Mouse (Mus musculus) liver, embryonic 16.5 days (tissue): ENCODE measurements around the gene Gm2022. TPM values are rescaled to one million over a fixed set of nuclear protein-coding genes. Genes with fewer than 3 reads are reported as not detected.

Experiments used
- polyA plus RNA-seq: library from polyadenylated mRNA; unstranded; fragments of >200 nt; fragmentation: Nextera tagmentation; extraction: Ambion mirVana; gene quantifications from 2 replicates; pipeline ENCODE4 v1.2.1, GENCODE M21; 2015

Gm2022 gene
- polyA plus RNA-seq, 1 experiment from 2014 or later = not detected

Other genes with a start within 250 kb of the Gm2022 start
- not detected in 2 replicates for gene Gm21319, start 119.6 kb upstream of the Gm2022 start, polyA plus RNA-seq
- gene Gm21936, start 99.9 kb upstream of the Gm2022 start, polyA plus RNA-seq = not detected in 2 replicates
- gene BB287469, start 78.8 kb upstream of the Gm2022 start, polyA plus RNA-seq = 0.26 TPM in 1 of 2 replicates, not detected in the other
- not detected in 2 replicates for gene Gm2001, start 53.0 kb upstream of the Gm2022 start, polyA plus RNA-seq
- not detected in 2 replicates for gene Gm2016, start 21.3 kb upstream of the Gm2022 start, polyA plus RNA-seq
- not detected in 2 replicates for gene Gm2035, start 24.5 kb downstream of the Gm2022 start, polyA plus RNA-seq
- not detected in 2 replicates for gene Gm2042, start 58.7 kb downstream of the Gm2022 start, polyA plus RNA-seq
- not detected in 2 replicates for gene Gm2075, start 116.5 kb downstream of the Gm2022 start, polyA plus RNA-seq
- not detected in 2 replicates for gene Gm6803, start 123.4 kb downstream of the Gm2022 start, polyA plus RNA-seq
- gene Gm2056, start 131.6 kb downstream of the Gm2022 start, polyA plus RNA-seq = not detected in 2 replicates
- not detected in 2 replicates for gene Gm16368, start 188.3 kb downstream of the Gm2022 start, polyA plus RNA-seq